8 mouse cellular contexts compared by ENCODE assay signal in the genomic region with DNA sequence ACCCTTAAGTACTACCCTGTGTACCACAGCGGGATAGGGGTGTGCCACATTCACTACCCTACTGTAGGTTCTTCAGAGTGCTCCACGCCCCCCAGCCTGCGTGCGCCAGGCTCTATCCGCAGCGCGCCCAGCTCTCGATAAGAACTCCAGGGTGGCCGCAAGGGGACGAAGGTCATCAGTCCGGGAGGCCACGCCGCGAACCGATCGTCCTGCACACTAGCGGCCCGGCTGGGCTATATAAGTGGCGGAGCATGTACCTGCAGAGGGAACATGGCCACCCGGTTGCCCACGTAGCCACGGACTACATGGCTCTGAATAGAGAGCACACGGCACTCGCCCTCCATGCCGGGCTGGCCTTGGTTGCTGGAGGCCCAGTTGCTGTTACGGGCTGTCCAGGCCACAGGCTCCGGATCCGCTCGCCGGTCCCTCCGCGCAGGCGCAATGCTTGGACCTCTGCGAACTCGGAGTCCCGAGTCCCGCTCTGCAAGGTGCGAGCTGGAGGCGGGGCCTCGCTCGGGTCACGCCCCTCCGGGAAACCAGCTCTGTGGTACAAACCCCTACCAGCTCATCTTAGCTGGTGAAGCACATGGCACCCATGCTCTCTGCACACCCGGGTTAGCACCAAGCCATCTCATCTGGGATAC.
DNase-seq lines count a peak whose midpoint lies in the region; ATAC-seq and TF ChIP-seq lines count a peak whose summit lies in the region.

No protein-coding gene starts in this region.

- H3K27me3 ChIP-seq in heart, adult 2 months (ENCODE audit: control insufficient read depth, insufficient read depth, low read length), result no peaks in the 10 kb centered on the region
- no peaks in the 10 kb centered on the region; the same call in none of the 2 replicates for H3K27me3 ChIP-seq in lung, embryonic 16.5 days (ENCODE audit: control insufficient read depth, insufficient read depth, low read depth, low read length)

- WGBS in heart, adult 2 months, result 3% methylated on average over 44 of the region's 44 CpGs
- under 1% methylated on average over 44 of the region's 44 CpGs for WGBS in lung, embryonic 16.5 days

- H3K9ac ChIP-seq in heart, adult 2 months (ENCODE audit: low read depth, low read length), result peak overlapping the region; percentile 68
- H3K9ac ChIP-seq in lung, embryonic 16.5 days (ENCODE audit: low read length), result peak overlapping the region; percentile 59

- TF ChIP-seq EP300 in heart, adult 2 months (IDR thresholded peaks at IDR 0.05; ENCODE audit: insufficient read depth, low read depth, low read length), result no peak

- H3K27ac ChIP-seq in heart, adult 2 months, result peak overlapping the region; percentile 28
- no peak overlapping the region for H3K27ac ChIP-seq in lung, embryonic 16.5 days (ENCODE audit: low read length)

- peak overlapping the region; percentile 32 for H3K4me3 ChIP-seq in heart, adult 2 months
- H3K4me3 ChIP-seq in lung, embryonic 16.5 days (ENCODE audit: low read length), result peak overlapping the region; percentile 52

- ATAC-seq in common myeloid progenitor, adult 5-6 weeks (replicated peaks; ENCODE audit: low read depth, poor library complexity, severe bottlenecking), result peak; percentile 71
- ATAC-seq in lung, embryonic 16.5 days (ENCODE audit: low read depth), result peak; percentile 80

- H3K4me2 ChIP-seq in lung, embryonic 16.5 days (ENCODE audit: low read depth, low read length), result peak overlapping the region; percentile 93

- intact Hi-C loops in heart, adult 2 months (cut with DNase I), result no loop called here

- no peaks in the 10 kb centered on the region for H3K9me3 ChIP-seq in lung, embryonic 16.5 days (ENCODE audit: control insufficient read depth, low read length)

- H3K4me1 ChIP-seq in heart, adult 2 months (ENCODE audit: control insufficient read depth, insufficient read depth, low read length), result no peaks in the 10 kb centered on the region; the same call in 1 of the 2 replicates
- peaks cover 9% of the 10 kb centered on the region; the same call in 1 of the 2 replicates for H3K4me1 ChIP-seq in lung, embryonic 16.5 days (replicated peaks; ENCODE audit: control insufficient read depth, insufficient read depth, low read length)

- 0 out of 2 replicates have a peak, but pooled peaks have one; percentile 13 for TF ChIP-seq CTCF in heart, adult 2 months (IDR thresholded peaks at IDR 0.05)

- 0 out of 2 replicates have a peak, but pooled peaks have one; percentile 18 for TF ChIP-seq POLR2A in heart, adult 2 months (IDR thresholded peaks at IDR 0.05; ENCODE audit: insufficient read depth, low read depth, low read length)

- no peaks in the 10 kb centered on the region for H3K79me2 ChIP-seq in heart, adult 2 months (replicated peaks; ENCODE audit: control insufficient read depth, insufficient read depth, low read length)

- DNase-seq in gastrocnemius, adult 18-20 months (ENCODE audit: low spot score), result peak; percentile 48
- no peak for DNase-seq in gastrocnemius, postnatal 4 days (ENCODE audit: low spot score in 2 of 2)
- peak; percentile 72 to 76 for DNase-seq in heart, adult 2 months
- peak; percentile 89 to 90 for DNase-seq in kidney, adult 8-10 months
- DNase-seq in retina, embryonic 14.5 days (ENCODE audit: low spot score), result peak; percentile 77
- DNase-seq in yolk sac, embryonic 10.5 days (ENCODE audit: low spot score), result peak; percentile 88

- H3K36me3 ChIP-seq in heart, adult 2 months (ENCODE audit: control insufficient read depth, insufficient read depth, low read length), result no peaks in the 10 kb centered on the region
- H3K36me3 ChIP-seq in lung, embryonic 16.5 days (ENCODE audit: control insufficient read depth, insufficient read depth, low read length), result no peaks in the 10 kb centered on the region

Comparison
In these comparisons a context has a peak if more than half of its experiments do, and no peak if none do; other contexts are left out.
1. DNase-seq: peak in gastrocnemius, adult 18-20 months (single experiment), heart, adult 2 months (2 of 2), kidney, adult 8-10 months (2 of 2), retina, embryonic 14.5 days (single experiment) and yolk sac, embryonic 10.5 days (single experiment); none in gastrocnemius, postnatal 4 days (0 of 2).